Mouse (Mus musculus): Measurements from ENCODE around the gene Slc25a19. TPM values are rescaled to one million over a fixed set of nuclear protein-coding genes. Genes with fewer than 3 reads are reported as not detected.
A peak's percentile ranks its signal among the peaks of the same experiment; 100 is the strongest.

The Slc25a19 gene
- polyA plus RNA-seq, 1 experiment: 98.5 TPM

- no peak overlapping the region for H3K27ac ChIP-seq (ENCODE audit: control insufficient read depth, insufficient read depth, low read length)
- H3K4me1 ChIP-seq (replicated peaks; ENCODE audit: control insufficient read depth, insufficient read depth, low read length): no peaks in the 10 kb centered on the region
- no peak for DNase-seq
- H3K27me3 ChIP-seq (ENCODE audit: control insufficient read depth, insufficient read depth, low read length): no peaks in the 10 kb centered on the region
- WGBS: 95% methylated on average over 10 of the region's 10 CpGs
- TF ChIP-seq POLR2A (IDR thresholded peaks at IDR 0.05; ENCODE audit: control insufficient read depth, extremely low read depth, insufficient read depth, low read length, poor library complexity) (no peak), CTCF (IDR thresholded peaks at IDR 0.05; ENCODE audit: borderline replicate concordance, control insufficient read depth, extremely low read depth, insufficient read depth, low read length, poor library complexity) (no peak)
- no peak overlapping the region for H3K4me3 ChIP-seq (ENCODE audit: control insufficient read depth, insufficient read depth, low read length)
- H3K36me3 ChIP-seq (ENCODE audit: control insufficient read depth, insufficient read depth, low read length): peaks cover 86% of the 10 kb centered on the region
Measured at GRCm38 (mm10) chr11:115584376-115585073, 43.6 kb downstream of the Slc25a19 start.

GRCm38 (mm10) chr11:115582913-115583606 lies 45.0 kb downstream of the Slc25a19 start:
- TF ChIP-seq CTCF (IDR thresholded peaks at IDR 0.05; ENCODE audit: borderline replicate concordance, control insufficient read depth, extremely low read depth, insufficient read depth, low read length, poor library complexity): no peak
- no peak for TF ChIP-seq POLR2A (IDR thresholded peaks at IDR 0.05; ENCODE audit: control insufficient read depth, extremely low read depth, insufficient read depth, low read length, poor library complexity)
- H3K27ac ChIP-seq (ENCODE audit: control insufficient read depth, insufficient read depth, low read length): no peak overlapping the region
- 93% methylated on average over 10 of the region's 10 CpGs for WGBS
- no peaks in the 10 kb centered on the region for H3K27me3 ChIP-seq (ENCODE audit: control insufficient read depth, insufficient read depth, low read length)
- H3K36me3 ChIP-seq (ENCODE audit: control insufficient read depth, insufficient read depth, low read length): peaks cover 76% of the 10 kb centered on the region
- no peaks in the 10 kb centered on the region for H3K4me1 ChIP-seq (replicated peaks; ENCODE audit: control insufficient read depth, insufficient read depth, low read length)
- no peak for DNase-seq
- no peak overlapping the region for H3K4me3 ChIP-seq (ENCODE audit: control insufficient read depth, insufficient read depth, low read length)

GRCm38 (mm10) chr11:115579080-115579479 lies 49.0 kb downstream of the Slc25a19 start:
- no peak for DNase-seq
- TF ChIP-seq CTCF (IDR thresholded peaks at IDR 0.05; ENCODE audit: borderline replicate concordance, control insufficient read depth, extremely low read depth, insufficient read depth, low read length, poor library complexity) (no peak), POLR2A (IDR thresholded peaks at IDR 0.05; ENCODE audit: control insufficient read depth, extremely low read depth, insufficient read depth, low read length, poor library complexity) (no peak)
- Histone ChIP-seq H3K4me3 (ENCODE audit: control insufficient read depth, insufficient read depth, low read length) (no peak overlapping the region), H3K27ac (ENCODE audit: control insufficient read depth, insufficient read depth, low read length) (peak overlapping the region; percentile 22; the same call in 1 of the 2 replicates), H3K27me3 (ENCODE audit: control insufficient read depth, insufficient read depth, low read length) (no peaks in the 10 kb centered on the region), H3K4me1 (replicated peaks; ENCODE audit: control insufficient read depth, insufficient read depth, low read length) (no peaks in the 10 kb centered on the region), H3K36me3 (ENCODE audit: control insufficient read depth, insufficient read depth, low read length) (peaks cover 40% of the 10 kb centered on the region)

- DNase-seq: no peak
- WGBS: 13% methylated on average over 7 of the region's 7 CpGs
- no peak overlapping the region for H3K27ac ChIP-seq (ENCODE audit: control insufficient read depth, insufficient read depth, low read length)
- H3K36me3 ChIP-seq (ENCODE audit: control insufficient read depth, insufficient read depth, low read length): peaks cover 25% of the 10 kb centered on the region
- 0 out of 2 replicates have a peak, but pooled peaks cover 2% of the 10 kb centered on the region for H3K4me1 ChIP-seq (replicated peaks; ENCODE audit: control insufficient read depth, insufficient read depth, low read length)
- no peaks in the 10 kb centered on the region for H3K27me3 ChIP-seq (ENCODE audit: control insufficient read depth, insufficient read depth, low read length)
- TF ChIP-seq CTCF (IDR thresholded peaks at IDR 0.05; ENCODE audit: borderline replicate concordance, control insufficient read depth, extremely low read depth, insufficient read depth, low read length, poor library complexity): no peak
- TF ChIP-seq POLR2A (IDR thresholded peaks at IDR 0.05; ENCODE audit: control insufficient read depth, extremely low read depth, insufficient read depth, low read length, poor library complexity): no peak
- H3K4me3 ChIP-seq (ENCODE audit: control insufficient read depth, insufficient read depth, low read length): no peak overlapping the region
Measured at GRCm38 (mm10) chr11:115564961-115565360, 63.1 kb downstream of the Slc25a19 start.

Other genes with a start within 250 kb of the Slc25a19 start
- 14.3 and 15.1 TPM in 2 replicates for gene Cdr2l, start 246.4 kb downstream of the Slc25a19 start, polyA plus RNA-seq (2012; rRNA removed)
- 144 and 166 TPM in 2 replicates for gene Mrpl58, start 224.5 kb downstream of the Slc25a19 start, polyA plus RNA-seq (2012; rRNA removed)
- 118 and 155 TPM in 2 replicates for gene Atp5h, start 208.3 kb downstream of the Slc25a19 start, polyA plus RNA-seq (2012; rRNA removed)
- 65.5 and 69.1 TPM in 2 replicates for gene Kctd2, start 208.2 kb downstream of the Slc25a19 start, polyA plus RNA-seq (2012; rRNA removed)
- gene Trim80, start 187.8 kb downstream of the Slc25a19 start, polyA plus RNA-seq (2012; rRNA removed): 0.79 and 0.80 TPM in 2 replicates
- 446 and 456 TPM in 2 replicates for gene Slc16a5, start 165.8 kb downstream of the Slc25a19 start, polyA plus RNA-seq (2012; rRNA removed)
- gene Armc7, start 152.6 kb downstream of the Slc25a19 start, polyA plus RNA-seq (2012; rRNA removed): 86.1 and 91.3 TPM in 2 replicates
- gene Nt5c, start 136.4 kb downstream of the Slc25a19 start, polyA plus RNA-seq (2012; rRNA removed): 122 and 145 TPM in 2 replicates
- gene Jpt1, start 113.9 kb downstream of the Slc25a19 start, polyA plus RNA-seq (2012; rRNA removed): 654 and 686 TPM in 2 replicates
- gene Sumo2, start 92.0 kb downstream of the Slc25a19 start, polyA plus RNA-seq (2012; rRNA removed): 102 and 105 TPM in 2 replicates
- gene Nup85, start 63.9 kb downstream of the Slc25a19 start, polyA plus RNA-seq (2012; rRNA removed): 114 and 136 TPM in 2 replicates
- 24.5 and 25.0 TPM in 2 replicates for gene Mrps7, start 24.4 kb downstream of the Slc25a19 start, polyA plus RNA-seq (2012; rRNA removed)
- 102 and 106 TPM in 2 replicates for gene Gga3, start 24.2 kb downstream of the Slc25a19 start, polyA plus RNA-seq (2012; rRNA removed)
- gene Mif4gd, start 15.3 kb downstream of the Slc25a19 start, polyA plus RNA-seq (2012; rRNA removed): 188 and 215 TPM in 2 replicates
- 81.7 and 82.8 TPM in 2 replicates for gene Grb2, start 80.3 kb upstream of the Slc25a19 start, polyA plus RNA-seq (2012; rRNA removed)
- gene Tmem94, start 137.1 kb upstream of the Slc25a19 start, polyA plus RNA-seq (2012; rRNA removed): 84.7 and 91.9 TPM in 2 replicates
- gene Caskin2, start 185.3 kb upstream of the Slc25a19 start, polyA plus RNA-seq (2012; rRNA removed): 13.7 and 15.4 TPM in 2 replicates
- gene Tsen54, start 186.4 kb upstream of the Slc25a19 start, polyA plus RNA-seq (2012; rRNA removed): 31.6 and 34.3 TPM in 2 replicates
- gene Llgl2, start 195.8 kb upstream of the Slc25a19 start, polyA plus RNA-seq (2012; rRNA removed): 54.5 and 68.6 TPM in 2 replicates
- 5.4 and 6.1 TPM in 2 replicates for gene Myo15b, start 230.1 kb upstream of the Slc25a19 start, polyA plus RNA-seq (2012; rRNA removed)